Mouse (Mus musculus) megakaryocyte progenitor cell, adult 5-6 weeks (primary cell): ENCODE results near the gene Zfp335. TPM values are rescaled to one million over a fixed set of nuclear protein-coding genes. Genes with fewer than 3 reads are reported as not detected.
A peak's percentile ranks its signal among the peaks of the same experiment; 100 is the strongest.

Experiments used
- ATAC-seq: replicated peaks from 2 replicates; pipeline ENCODE4 v1.8.0; 2016; ENCODE audit warnings: mild to moderate bottlenecking, moderate TSS enrichment, inconsistent platforms; ENCODE audit not compliant: poor library complexity
- total RNA-seq, 2 experiments: library from RNA; stranded (forward) in 1 of 2; stranded (reverse) in 1 of 2; fragments of 157-497, 149-512 nt in 1 of 2; fragments of 200-1000 nt in 1 of 2; gene quantifications; 2 replicates each; pipeline versions ENCODE4 v1.2.3 to v1.2.4; 2015 to 2017

Gene Zfp335
- 10.4 and 11.3 TPM in 2 replicates for total RNA-seq (2015)
- 6.8 and 8.2 TPM in 2 replicates for total RNA-seq (2017)

DNA sequence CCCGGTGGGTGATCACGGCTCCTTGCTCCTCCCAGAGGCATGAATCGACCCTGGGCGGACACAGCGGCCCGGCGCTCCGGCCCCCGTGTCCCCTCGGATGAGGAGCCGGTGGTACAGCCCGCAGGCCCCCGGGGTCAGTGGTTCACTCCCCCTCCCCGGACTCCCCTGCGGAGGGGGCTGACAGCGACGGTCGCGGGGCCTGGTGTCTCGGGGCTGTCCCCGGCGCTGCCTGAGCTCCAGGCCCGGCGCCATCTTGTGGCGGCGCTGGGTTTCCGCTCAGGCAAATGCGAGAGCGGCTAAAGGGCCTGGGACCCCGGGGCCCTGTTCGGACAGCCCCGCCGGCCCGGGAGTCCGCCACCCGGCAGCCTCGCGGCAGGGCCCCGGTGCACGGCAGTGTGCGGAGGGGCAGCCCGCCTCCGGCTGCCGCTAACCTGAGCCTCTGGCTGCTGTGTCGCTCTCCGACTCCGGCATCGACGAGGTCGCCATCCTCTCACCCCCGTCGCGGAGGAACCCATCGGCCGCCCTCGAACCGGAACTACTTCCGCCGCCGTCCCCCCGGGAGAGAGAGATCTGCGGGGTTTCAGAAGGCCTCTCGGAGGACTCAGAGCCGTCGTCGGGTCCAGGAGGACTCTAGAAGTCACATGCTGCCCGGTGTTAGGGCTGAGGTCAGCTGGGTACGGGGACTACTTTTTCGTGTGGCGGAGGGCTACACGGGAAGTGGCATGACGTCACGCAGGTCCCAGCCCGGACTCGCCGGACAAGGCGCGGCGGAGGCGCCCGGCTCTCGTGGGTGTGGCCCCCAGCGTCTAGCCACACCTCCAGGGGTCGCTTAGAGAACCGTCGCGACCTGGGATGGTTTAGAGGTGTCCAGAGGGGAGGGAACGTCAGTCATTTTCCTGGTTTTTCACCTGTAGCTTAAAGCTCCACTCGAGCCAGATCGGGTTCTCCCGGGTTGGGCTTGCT, at the start of gene Zfp335:
TSS of gene Zfp335 (minus strand) at position 672 of the 963 bp plus-strand sequence.
- peak; percentile 69 for ATAC-seq

DNA sequence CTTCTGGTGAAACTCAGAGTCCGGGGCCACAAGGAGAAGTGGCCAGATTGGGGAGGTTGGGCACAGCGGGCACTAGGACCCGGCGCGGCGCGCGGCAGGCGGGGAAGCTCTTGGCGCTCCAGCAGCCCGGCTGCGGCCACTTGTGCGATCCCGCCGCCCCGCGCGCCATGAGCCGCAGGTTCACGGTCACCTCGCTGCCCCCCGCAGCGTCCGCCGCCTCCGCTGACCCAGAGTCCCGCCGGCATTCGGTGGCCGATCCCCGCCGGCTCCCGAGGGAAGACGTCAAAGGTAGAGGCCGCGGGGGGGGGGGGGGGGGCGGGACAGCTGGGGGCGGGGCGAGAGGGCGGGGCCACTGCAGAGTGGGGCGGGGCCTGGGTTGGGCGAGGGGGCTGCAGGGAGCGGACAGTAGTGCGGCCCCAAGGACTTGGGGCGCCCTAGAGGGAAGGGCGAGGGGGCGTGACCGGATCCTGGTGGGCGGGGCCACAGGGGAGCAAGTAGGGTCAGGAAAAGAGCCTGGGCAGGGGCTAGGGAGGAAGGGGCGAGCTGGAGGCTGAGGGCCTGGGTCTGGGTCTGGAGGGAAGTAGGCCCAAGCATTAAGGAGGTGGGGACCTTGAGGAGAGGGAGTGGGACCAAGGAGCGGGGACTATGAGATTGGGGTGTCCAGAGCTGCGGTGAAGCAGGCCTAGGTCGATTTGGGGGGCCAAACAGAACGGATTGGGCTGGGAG, 49.3 kb upstream of the Zfp335 start, which contains the start of gene Slc12a5:
TSS of gene Slc12a5 (plus strand) at position 87 of the 726 bp plus-strand sequence.
- ATAC-seq, result peak; percentile 56; the same call in 1 of the 2 replicates

DNA sequence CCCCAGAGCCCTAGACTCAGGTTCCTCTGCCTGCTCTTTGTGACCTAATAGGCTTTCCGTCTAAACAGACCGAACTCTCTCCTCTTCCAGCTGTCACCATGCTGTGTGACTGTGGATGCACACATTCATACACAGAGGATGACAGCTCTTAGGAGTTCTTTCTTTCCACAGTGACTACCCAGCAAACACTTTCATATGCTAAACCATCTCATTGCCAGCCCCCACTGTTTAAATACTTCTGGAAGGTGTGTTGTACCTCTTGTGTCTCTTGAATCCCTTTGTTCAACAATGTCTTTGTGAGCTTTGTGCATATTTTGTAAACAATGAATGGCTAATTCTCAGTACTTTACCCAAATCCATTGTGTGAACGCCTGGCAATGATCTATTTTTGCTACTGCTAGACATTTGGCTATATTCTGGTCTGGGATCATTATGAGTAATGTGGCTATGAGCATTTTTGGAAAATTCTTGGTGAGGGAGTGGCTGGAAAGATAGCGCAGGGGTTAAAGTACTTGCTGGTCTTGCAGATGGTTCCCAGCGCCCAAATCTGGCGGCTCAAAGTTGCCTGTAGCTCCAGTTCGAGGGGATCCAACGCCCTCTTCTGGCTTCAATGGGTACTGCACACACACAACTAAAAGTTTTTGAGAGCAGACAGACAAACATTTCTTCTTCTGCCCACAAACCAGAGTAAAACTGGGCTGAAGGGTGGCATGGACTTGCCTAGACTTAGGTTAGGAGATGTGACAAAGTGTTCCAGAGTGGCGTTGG, 46.2 kb upstream of the Zfp335 start:
- ATAC-seq, result no peak

DNA sequence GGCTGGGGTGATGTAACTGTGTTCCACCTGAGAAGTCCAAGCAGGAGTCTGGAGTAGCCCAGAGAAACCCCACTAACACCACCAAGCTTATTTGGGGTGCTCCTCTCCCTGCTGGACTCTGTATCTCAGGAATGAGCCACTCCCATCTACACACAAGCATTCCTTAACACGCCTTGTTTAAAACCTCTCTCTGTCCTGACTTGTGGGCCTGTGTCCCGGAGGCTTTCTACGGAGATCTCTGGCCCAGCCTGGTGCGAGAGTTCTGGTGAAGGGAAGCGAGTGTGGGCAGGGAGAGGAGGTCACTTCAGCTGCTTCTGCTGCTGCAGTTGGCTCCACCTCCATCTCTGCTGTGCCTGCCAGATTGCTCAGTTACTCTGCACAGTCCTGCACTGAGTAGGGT, 44.6 kb upstream of the Zfp335 start:
- no peak for ATAC-seq

DNA sequence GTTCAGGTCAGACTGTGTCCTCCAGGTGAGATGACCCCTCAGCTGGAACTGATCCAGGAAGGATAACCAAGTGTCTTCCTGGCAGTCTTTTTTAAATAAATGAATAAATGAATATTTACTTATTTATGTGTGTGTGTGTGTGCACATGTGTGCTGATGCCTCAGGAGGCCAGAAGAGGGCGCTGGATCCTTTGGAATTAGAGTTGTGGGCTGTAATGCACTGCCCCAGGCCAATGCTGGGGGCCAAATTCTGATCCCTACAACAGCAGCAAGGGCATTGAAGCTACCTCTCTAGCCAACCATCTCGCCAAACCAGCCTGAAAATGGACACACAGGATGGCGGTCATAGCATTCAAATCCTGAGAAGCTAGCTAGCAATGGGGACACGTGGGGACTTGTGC, 44.2 kb upstream of the Zfp335 start:
- no peak for ATAC-seq

DNA sequence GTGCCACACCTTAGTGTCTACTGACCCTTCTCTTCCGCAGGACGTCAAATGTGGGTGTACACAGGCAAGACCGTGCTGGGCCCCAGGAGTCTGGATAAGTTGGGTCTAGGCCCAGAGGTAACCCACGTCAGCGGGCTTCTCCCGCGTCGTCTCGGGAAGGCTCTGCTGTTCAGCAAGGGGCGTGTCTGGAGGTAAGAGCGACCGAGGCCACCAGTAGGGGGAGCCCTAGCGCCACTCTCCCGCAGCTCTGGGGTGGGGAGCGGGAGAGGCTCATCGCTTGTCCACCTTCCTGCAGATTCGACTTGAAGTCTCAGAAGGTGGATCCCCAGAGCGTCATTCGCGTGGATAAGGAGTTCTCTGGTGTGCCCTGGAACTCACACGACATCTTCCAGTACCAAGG, 41.7 kb upstream of the Zfp335 start:
- peak; percentile 89 for ATAC-seq

DNA sequence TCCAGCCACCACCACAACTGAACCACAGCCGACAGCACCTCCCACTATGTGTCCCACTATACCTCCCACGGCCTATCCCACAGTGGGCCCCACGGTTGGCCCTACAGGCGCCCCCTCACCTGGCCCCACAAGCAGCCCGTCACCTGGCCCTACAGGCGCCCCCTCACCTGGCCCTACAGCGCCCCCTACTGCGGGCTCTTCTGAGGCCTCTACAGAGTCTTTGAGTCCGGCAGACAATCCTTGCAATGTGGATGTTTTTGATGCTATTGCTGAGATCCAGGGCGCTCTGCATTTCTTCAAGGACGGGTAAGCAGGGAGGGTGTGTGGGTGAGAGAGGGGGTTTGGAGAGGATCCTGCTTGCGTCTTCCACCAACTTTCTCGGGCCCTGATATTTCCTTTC, 40.9 kb upstream of the Zfp335 start:
- ATAC-seq, result no peak

DNA sequence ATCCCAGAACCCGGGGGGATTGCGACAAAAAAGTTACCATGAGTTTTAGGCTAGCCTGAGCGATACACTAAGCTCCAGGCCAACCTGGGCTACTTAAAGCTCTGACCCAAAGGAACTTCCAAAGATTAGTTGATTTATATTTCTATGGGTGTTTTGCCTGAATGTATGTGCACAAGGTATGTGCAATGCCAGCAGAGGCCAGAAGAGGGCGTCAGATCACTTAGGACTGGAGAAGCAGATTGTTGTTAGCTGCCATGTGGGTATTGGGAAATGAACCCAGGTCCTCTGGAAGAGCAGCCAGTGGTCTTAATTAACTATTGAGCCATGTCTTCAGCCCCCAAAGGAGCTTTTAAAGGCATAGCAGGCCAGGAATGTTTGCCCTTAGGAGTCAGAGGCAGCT, 40.2 kb upstream of the Zfp335 start:
- no peak for ATAC-seq

DNA sequence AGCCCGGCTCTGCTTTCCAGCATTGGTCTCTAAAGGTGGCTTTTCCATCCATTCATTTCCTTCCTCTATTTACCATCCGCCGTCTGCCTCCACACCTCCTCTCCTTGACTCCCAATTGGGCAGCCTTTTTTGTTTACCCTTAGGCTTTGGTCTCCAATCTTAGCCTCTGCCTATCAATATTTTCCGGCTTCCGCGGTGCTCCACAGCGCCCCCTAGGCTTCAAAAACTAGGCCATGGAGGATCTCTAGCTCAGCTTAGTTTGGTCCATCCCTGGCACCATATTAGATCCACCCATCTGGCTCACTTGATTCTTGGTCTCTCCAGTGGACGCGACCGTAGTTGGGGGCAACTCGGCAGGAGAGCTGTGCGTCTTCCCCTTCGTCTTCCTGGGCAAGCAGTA, 38.9 kb upstream of the Zfp335 start:
- ATAC-seq, result no peak

DNA sequence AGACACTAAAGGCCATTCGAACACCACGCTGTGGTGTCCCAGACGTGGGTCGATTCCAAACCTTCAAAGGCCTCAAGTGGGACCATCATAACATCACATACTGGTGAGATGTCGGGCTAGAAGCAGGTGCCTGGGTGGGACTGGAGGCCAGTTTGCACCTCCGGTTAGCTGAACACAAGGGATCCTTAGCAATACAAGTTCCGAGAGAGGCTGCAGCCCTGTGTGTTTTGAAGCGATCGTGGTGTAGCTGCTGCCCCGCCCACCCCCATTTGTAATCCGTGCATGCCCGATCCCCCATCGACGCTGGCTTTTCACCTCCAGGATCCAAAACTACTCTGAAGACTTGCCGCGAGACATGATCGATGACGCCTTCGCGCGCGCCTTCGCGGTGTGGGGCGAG, 37.4 kb upstream of the Zfp335 start:
- ATAC-seq, result no peak

DNA sequence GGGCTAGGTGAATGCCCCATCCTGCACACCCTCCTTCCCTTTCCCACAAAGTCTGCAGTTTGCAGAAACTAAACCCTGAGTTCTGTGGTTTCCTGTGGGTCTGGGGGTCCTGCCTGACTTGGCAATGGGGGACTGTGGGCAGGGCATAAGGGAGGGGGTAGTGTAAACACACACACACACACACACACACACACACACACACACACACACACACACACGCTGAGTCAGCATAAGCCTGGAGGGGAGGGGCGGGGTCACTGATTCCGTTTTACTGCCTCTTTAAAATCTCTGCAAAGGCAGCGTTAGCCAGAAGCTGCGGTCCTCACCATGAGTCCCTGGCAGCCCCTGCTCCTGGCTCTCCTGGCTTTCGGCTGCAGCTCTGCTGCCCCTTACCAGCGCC, 36.4 kb upstream of the Zfp335 start:
- no peak for ATAC-seq

DNA sequence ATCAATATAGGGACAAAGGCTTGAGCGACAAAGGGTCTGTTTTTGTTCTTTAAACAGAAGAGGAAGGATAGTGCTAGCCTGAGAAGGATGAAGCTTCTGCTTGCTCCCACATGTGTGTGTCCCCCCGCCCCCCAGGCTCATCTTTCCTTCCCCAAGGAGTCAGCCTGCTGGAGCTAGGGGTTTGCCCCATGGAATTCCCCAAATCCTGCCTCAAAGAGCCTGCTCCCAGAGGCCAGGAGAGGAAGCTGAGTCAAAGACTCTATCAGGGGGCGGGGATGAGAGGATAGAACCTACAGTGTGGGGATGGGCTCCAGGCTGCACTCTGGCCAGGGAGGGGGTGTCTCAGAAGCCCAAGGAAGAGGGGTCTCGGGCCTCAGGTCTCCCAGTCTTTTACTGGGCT, 35.9 kb upstream of the Zfp335 start:
- no peak for ATAC-seq

DNA sequence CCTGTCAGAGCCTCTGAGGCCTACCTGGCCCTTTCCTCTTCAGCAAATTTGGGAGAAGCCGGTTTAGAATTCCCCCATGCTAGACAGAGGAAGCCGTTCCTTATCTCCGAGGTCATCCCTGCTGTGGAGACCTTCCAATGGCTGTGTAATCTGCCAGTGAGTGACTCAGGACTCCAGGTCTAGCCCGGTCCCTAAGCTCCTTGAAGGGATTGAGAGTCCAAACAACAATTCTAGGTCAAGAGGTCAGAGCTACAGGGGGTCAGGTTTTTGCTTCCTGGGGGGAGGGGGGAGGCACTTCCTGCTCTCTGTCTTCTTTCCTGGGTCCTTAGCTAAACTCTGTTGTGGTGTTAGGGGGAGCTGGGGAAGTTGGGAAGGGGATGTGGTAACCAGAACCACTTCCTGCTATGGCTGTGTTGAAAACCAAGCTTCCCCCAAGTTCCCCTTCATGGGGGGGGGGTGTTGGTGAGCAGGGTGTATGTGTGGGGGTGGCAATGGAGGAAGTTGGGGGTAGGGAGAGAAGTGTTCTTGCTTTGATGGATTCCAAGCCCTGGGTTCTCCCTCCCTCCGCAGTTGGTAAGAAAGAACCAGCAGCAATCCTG, 31.2 kb upstream of the Zfp335 start:
- ATAC-seq, result peak; percentile 78

DNA sequence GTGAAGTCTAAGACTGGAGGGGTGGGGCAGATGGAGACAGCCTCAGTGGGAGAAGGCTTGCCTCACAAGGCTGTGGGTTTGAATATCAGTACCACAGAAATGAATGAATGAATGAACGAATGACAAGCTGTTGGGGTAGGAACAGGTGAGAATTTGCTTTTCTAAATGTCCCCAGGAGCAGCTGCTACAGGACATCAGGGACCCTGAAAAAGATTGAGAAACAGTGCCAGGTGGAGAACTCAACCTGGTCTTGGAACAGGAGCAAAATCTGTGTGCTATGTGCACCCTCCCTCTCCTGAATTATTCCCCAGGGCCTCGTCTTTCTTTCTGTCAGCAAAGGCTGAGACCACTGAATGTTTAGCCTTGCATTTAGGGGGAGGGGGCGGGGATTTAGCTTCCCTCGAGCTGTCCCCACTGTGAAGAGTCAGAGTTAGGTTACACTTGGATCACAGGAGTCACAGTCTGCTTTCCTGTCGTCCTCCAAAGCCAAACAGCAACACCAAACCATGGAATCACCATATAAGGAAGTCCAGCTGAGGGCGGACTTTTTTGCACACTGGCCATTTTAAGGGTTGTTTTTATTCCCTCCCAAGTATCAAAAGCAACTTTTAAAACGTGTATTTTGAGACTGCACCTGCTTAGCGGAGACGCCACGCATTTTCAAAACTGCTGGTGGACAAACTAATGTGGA, 28.7 kb upstream of the Zfp335 start, which contains the start of gene Mmp9:
TSS of gene Mmp9 (plus strand) at position 641 of the 691 bp plus-strand sequence.
- ATAC-seq, result no peak

DNA sequence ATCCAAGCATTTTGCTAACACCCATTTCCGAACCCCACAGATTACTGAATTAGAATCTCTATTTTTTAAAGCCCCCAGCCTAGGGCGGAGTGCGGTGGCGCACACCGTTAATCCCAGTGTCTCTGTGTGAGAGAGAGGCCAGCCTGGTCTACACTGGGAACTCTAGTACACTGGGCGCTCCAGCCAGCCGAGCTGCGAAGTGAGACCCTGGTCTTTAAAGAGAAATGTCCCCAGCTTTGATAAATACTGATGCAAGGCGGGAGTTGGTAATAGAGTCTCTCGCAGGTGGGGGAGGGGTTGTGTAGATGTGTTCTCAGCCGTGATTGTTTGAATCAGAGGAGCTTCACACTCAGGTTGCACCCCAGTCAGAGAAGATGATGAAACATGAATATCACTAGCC, 27.5 kb upstream of the Zfp335 start:
- ATAC-seq, result no peak

DNA sequence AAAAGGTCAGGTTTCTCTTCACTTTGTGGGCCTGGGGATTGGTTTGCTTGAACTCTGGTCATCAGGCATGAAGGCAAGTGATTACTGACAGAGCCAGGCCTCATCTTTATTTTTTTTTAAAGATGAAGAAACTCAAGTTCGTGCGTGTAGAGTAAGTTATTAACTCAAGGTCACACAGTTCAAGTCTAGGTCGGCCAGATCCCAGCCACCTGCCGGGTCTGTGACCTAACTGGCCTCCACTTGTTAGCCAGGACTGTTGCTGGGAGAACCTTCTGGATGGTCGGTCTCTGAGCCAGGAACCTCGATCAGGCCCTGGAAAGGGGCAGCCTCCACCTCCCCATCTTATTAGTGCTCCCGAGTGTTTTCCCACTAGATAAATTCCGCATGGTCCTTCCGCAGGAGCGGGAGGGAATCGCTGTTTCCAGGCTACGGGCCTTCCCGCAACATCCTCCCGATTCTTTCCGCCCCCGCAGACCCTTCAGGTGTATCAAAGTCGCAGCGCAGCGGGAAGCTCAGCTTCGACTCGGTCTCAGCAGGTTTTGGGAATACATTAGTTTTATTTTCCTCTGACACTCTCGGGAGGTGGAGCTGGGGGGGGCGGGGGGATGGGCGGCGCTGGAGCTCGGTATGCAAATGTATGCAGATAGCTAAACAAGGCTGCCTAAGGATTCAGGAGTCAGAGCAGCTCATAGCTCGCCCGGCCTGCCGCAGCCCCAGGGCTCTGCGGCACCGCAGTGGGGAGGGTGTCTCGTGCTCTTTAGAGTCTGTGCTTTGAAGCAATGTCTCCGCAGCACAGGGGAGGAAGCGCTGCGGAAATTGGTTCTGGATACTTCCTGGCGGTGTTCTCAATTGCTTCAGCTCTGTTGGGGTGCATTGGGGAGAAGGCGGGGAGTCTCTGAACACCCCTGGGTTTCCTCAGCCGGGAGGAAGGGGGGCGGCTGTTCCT, 26.9 kb upstream of the Zfp335 start:
- peak; percentile 55 for ATAC-seq

DNA sequence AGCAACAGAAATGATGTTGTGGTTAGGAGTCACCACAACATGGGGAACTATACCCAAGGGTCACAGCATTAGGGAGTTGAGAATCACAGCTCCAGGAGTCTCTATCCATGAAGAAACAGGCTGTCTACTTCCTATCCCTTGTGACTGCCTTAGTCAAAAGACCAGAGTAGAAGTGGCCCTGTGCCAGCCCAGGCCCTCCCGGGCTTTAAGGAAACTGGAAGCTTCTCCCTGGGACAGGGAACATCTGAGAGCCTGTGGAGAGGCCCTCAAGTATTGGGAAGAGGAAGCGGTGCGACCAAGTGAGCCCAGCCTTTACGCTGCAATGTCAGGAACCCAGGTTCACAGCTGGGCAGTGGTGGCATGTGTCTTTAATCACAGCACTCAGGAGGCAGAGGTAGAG, 24.4 kb upstream of the Zfp335 start:
- 0 out of 2 replicates have a peak, but pooled peaks have one; percentile 17 for ATAC-seq

DNA sequence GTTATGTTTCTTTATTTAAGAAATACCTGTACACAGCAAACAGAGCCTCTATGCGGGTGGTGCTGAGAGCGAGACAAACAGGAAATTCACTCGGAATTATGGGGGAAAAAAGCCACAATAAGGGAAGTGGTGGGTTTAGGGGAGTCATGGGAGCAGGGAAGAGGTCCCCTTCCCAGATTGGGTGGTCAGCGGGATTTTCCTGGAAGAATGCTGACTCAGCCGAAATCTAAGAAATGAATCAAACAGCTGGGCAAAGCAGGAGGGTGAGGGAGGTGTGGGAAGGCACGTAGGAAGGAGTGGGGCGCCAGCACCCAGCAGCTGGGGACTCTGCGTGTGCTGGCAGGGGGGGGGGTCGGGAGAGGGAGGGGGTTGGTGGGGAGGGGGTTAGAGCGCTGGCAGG, 22.0 kb upstream of the Zfp335 start:
- ATAC-seq, result no peak
